ENCODE assay signal across 21 mouse cellular contexts in the genomic region with DNA sequence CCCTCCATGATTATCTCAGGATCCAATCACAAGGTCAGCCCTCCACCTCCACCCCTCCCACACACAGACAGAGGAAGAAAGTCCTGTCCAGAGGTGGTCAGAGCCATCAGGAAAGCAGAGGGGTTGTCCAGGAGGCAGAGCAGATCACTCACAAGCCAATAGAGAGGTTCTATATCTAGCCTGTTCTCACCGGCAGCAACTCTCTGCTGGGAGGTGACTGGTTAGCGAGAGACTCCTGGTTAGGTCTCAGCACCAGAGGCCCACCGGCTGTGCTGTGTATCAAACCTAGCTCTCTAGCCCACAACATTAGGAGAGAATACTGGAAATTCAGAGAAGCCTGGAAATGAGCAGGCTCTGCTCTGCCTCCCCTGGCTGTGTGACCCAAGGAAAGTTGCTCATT. TPM values are rescaled to one million over a fixed set of nuclear protein-coding genes. Genes with fewer than 3 reads are reported as not detected.
DNase-seq lines count a peak whose midpoint lies in the region; ATAC-seq and TF ChIP-seq lines count a peak whose summit lies in the region.
"Had no signal": no experiment of that assay in that cellular context is flagged by ENCODE, and none has a peak within 500 bp of the region (broad histone marks: within the 10 kb centered on the region; RNA-seq: fewer than 3 reads in every experiment).

No protein-coding gene starts in this region.

- no peak overlapping the region for H3K4me3 ChIP-seq in gastrocnemius, adult 2 months
- H3K4me3 ChIP-seq in liver, embryonic 12.5 days = no peak overlapping the region
- H3K4me3 ChIP-seq in liver, postnatal 0 days (ENCODE audit: low read depth, low read length) = no peak overlapping the region
- no peak overlapping the region for H3K4me3 ChIP-seq in spleen, adult 2 months (ENCODE audit: extremely low read depth, insufficient read depth, insufficient read length)
- H3K4me3 ChIP-seq: embryonic facial prominence, embryonic 13.5 days; forebrain, embryonic 12.5 days; heart, embryonic 15.5 days; hindbrain, embryonic 10.5 days; hindbrain, embryonic 15.5 days had no signal

- WGBS in liver, embryonic 12.5 days (ENCODE audit: insufficient replicate concordance) = 81% methylated on average over 3 of the region's 3 CpGs
- WGBS in liver, postnatal 0 days (ENCODE audit: insufficient replicate concordance) = 89% methylated on average over 3 of the region's 3 CpGs
- WGBS in spleen, adult 2 months = 92% methylated on average over 3 of the region's 3 CpGs

- TF ChIP-seq POLR2A in spleen, adult 2 months (IDR thresholded peaks at IDR 0.05; ENCODE audit: low read depth, low read length) = no peak

- no peak for ATAC-seq in liver, embryonic 12.5 days
- no peak for ATAC-seq in liver, postnatal 0 days
- ATAC-seq: forebrain, embryonic 16.5 days; inflammation-experienced regulatory T-cells, adult 6 months had no signal

- peak; percentile 16 for DNase-seq in gastrocnemius, adult 2 months
- DNase-seq in gastrocnemius, postnatal 25 days = no peak
- no peak for DNase-seq in liver, postnatal 0 days
- DNase-seq in spleen, adult 2 months (ENCODE audit: low read depth in 1 of 2, low spot score in 2 of 2) = no peak
- no peak for DNase-seq in spleen, adult 12 weeks (ENCODE audit: low spot score)
- no peak for DNase-seq in T-cell, adult 2 months (ENCODE audit: low spot score)
- DNase-seq: adrenal gland, adult 8-10 months; adrenal gland, postnatal 36 days; cerebellum, adult 11 months; cerebellum, adult 9-10 months; cerebellum, postnatal 36 days; gastrocnemius, postnatal 14 days; heart, postnatal 14 days had no signal

- H3K36me3 ChIP-seq in liver, embryonic 12.5 days = no peaks in the 10 kb centered on the region
- H3K36me3 ChIP-seq in liver, postnatal 0 days (replicated peaks; ENCODE audit: insufficient read depth, low read length) = no peaks in the 10 kb centered on the region
- H3K36me3 ChIP-seq in spleen, adult 2 months (ENCODE audit: control insufficient read depth, insufficient read depth, low read length) = peaks cover 8% of the 10 kb centered on the region
- H3K36me3 ChIP-seq: embryonic facial prominence, embryonic 13.5 days; forebrain, embryonic 12.5 days; heart, embryonic 15.5 days; hindbrain, embryonic 10.5 days; hindbrain, embryonic 15.5 days had no signal

- peaks cover 43% of the 10 kb centered on the region for H3K27me3 ChIP-seq in liver, embryonic 12.5 days (replicated peaks)
- H3K27me3 ChIP-seq in liver, postnatal 0 days (ENCODE audit: insufficient read depth, low read length) = peaks cover 27% of the 10 kb centered on the region
- no peaks in the 10 kb centered on the region for H3K27me3 ChIP-seq in spleen, adult 2 months (ENCODE audit: control insufficient read depth, insufficient read depth, low read length)

- TF ChIP-seq CTCF in gastrocnemius, adult 2 months (IDR thresholded peaks at IDR 0.05) = no peak
- TF ChIP-seq CTCF in liver, postnatal 0 days (IDR thresholded peaks at IDR 0.05; ENCODE audit: low read depth) = no peak
- TF ChIP-seq CTCF in spleen, adult 2 months (IDR thresholded peaks at IDR 0.05; ENCODE audit: extremely low read depth, insufficient read depth, insufficient read length, insufficient replicate concordance) = no peak

- intact Hi-C loops in gastrocnemius, adult 2 months (cut with DNase I) = loop anchor here (5.0 to 10.0 kb wide), 2 partner anchors 97 to 775 kb away; a partner anchor contains a TSS

- H3K9ac ChIP-seq in liver, embryonic 12.5 days = no peak overlapping the region
- no peak overlapping the region for H3K9ac ChIP-seq in liver, postnatal 0 days (replicated peaks)
- H3K9ac ChIP-seq: embryonic facial prominence, embryonic 13.5 days; forebrain, embryonic 12.5 days; heart, embryonic 15.5 days; hindbrain, embryonic 15.5 days had no signal

- H3K4me1 ChIP-seq in liver, embryonic 12.5 days = peaks cover 56% of the 10 kb centered on the region
- peaks cover 40% of the 10 kb centered on the region for H3K4me1 ChIP-seq in liver, postnatal 0 days (ENCODE audit: insufficient read depth)
- H3K4me1 ChIP-seq in spleen, adult 2 months (ENCODE audit: control insufficient read depth, insufficient read depth, insufficient read length) = peaks cover 33% of the 10 kb centered on the region; the same call in 1 of the 2 replicates

- no peak overlapping the region for H3K4me2 ChIP-seq in liver, embryonic 12.5 days
- no peak overlapping the region for H3K4me2 ChIP-seq in liver, postnatal 0 days (ENCODE audit: low read depth, low read length)
- H3K4me2 ChIP-seq: embryonic facial prominence, embryonic 13.5 days; forebrain, embryonic 12.5 days; heart, embryonic 15.5 days; hindbrain, embryonic 15.5 days had no signal

- peak overlapping the region; percentile 97 for H3K27ac ChIP-seq in gastrocnemius, adult 2 months
- peak overlapping the region; percentile 93; the same call in 1 of the 2 replicates for H3K27ac ChIP-seq in liver, embryonic 12.5 days
- H3K27ac ChIP-seq in liver, postnatal 0 days (ENCODE audit: low read depth) = no peak overlapping the region
- H3K27ac ChIP-seq in spleen, adult 2 months (ENCODE audit: insufficient read depth, low read length) = peak overlapping the region; percentile 28
- H3K27ac ChIP-seq: embryonic facial prominence, embryonic 13.5 days; forebrain, embryonic 12.5 days; heart, embryonic 15.5 days; hindbrain, embryonic 10.5 days; hindbrain, embryonic 15.5 days had no signal

- H3K9me3 ChIP-seq in liver, embryonic 12.5 days (replicated peaks) = no peaks in the 10 kb centered on the region
- no peaks in the 10 kb centered on the region for H3K9me3 ChIP-seq in liver, postnatal 0 days (ENCODE audit: low read length)
- H3K9me3 ChIP-seq: embryonic facial prominence, embryonic 13.5 days; forebrain, embryonic 12.5 days; heart, embryonic 15.5 days; hindbrain, embryonic 10.5 days; hindbrain, embryonic 15.5 days had no signal

- no peak for TF ChIP-seq EP300 in liver, postnatal 0 days (IDR thresholded peaks at IDR 0.05; ENCODE audit: low read depth)

RNA-seq across cellular contexts. Expression of a gene that starts 38.3 kb away (rescaled TPM):
- total RNA-seq in gastrocnemius, adult 2 months (2021) = 1 to 10 TPM; 2.4 to 2.6 TPM
- total RNA-seq in gastrocnemius, postnatal 25 days (2021) = 1 to 10 TPM; 2.3 to 4.0 TPM
- polyA plus RNA-seq in liver, embryonic 12.5 days (2016; fragmentation: Nextera tagmentation; extraction: Ambion mirVana) = 54.7 and 57.4 TPM in 2 replicates
- polyA plus RNA-seq in liver, postnatal 0 days (2015; fragmentation: Nextera tagmentation; extraction: Ambion mirVana) = 34.6 and 38.1 TPM in 2 replicates
- polyA plus RNA-seq in spleen, adult 2 months (2012; rRNA removed) = 99.9 and 104 TPM in 2 replicates

RNA-seq across cellular contexts. Expression of a gene that starts 41.2 kb away (rescaled TPM):
- total RNA-seq in gastrocnemius, adult 2 months (2021) = 10 to 100 TPM; 18.9 to 19.6 TPM
- 10 to 100 TPM in 1 of 2 experiments, 1 to 10 TPM in 1; 8.6 to 11.1 TPM for total RNA-seq in gastrocnemius, postnatal 25 days (2021)
- polyA plus RNA-seq in liver, embryonic 12.5 days (2016; fragmentation: Nextera tagmentation; extraction: Ambion mirVana) = 1.8 and 2.0 TPM in 2 replicates
- 1.0 and 1.2 TPM in 2 replicates for polyA plus RNA-seq in liver, postnatal 0 days (2015; fragmentation: Nextera tagmentation; extraction: Ambion mirVana)
- polyA plus RNA-seq in spleen, adult 2 months (2012; rRNA removed) = 82.9 and 95.8 TPM in 2 replicates

Comparison
In these comparisons a context has a peak if more than half of its experiments do, and no peak if none do; other contexts are left out.
1. RNA of a gene that starts 41.2 kb away (polyA plus RNA-seq): 82.9 to 95.8 TPM in spleen, adult 2 months; 1.8 to 2.0 TPM in liver, embryonic 12.5 days and 1.0 to 1.2 TPM in liver, postnatal 0 days; every median in the first group is over 10 times any median in the second.